22 mouse cellular contexts compared by ENCODE assay signal in the genomic region with DNA sequence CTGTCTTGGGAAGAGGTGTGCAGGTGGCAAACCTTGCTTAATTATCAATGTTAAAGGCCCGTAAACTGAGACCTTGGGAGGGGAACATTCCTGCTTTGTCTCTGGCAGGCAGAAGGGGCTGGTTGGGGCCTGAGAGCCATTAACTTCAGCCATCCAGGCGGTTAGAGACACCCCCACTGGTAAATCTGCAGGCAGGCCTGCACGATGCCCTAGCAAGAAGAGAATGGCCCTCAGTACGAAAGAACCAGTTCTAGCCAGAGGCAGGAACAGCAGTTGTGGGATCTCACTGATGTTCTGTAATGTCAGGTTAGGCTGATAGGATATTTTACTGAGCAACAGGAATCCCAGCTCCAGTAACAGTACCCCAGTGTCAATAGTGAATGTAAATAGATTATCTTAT.
A peak's percentile ranks its signal among the peaks of the same experiment; 100 is the strongest.
DNase-seq lines count a peak whose midpoint lies in the region; ATAC-seq lines count a peak whose summit lies in the region.
"Had no signal": no experiment of that assay in that cellular context is flagged by ENCODE, and none has a peak within 500 bp of the region (broad histone marks: within the 10 kb centered on the region; RNA-seq: fewer than 3 reads in every experiment).

No protein-coding gene starts in this region.

- no peak for DNase-seq in embryonic facial prominence, embryonic 10.5 days (ENCODE audit: low spot score)
- no peak for DNase-seq in lung, postnatal 36 days
- no peak for DNase-seq in adrenal gland, postnatal 14 days
- DNase-seq in spleen, postnatal 36 days (ENCODE audit: low spot score in 2 of 2), result no peak
- no peak for DNase-seq in adrenal gland, adult (ENCODE audit: inconsistent age in 2 of 2, low spot score in 1 of 2)
- DNase-seq: adrenal gland, postnatal 36 days; cerebellum, adult 11-12 months; cerebellum, postnatal 14 days; gastrocnemius, postnatal 14 days; heart, adult 18-20 months; heart, postnatal 4 days; midbrain, embryonic 14.5 days; thymus, postnatal 25 days had no signal

- H3K4me3 ChIP-seq in embryonic facial prominence, embryonic 13.5 days, result no peak overlapping the region
- no peak overlapping the region for H3K4me3 ChIP-seq in embryonic facial prominence, embryonic 10.5 days
- no peak overlapping the region for H3K4me3 ChIP-seq in lung, embryonic 15.5 days
- H3K4me3 ChIP-seq in limb, embryonic 15.5 days, result no peak overlapping the region
- H3K4me3 ChIP-seq: forebrain, embryonic 13.5 days; hindbrain, embryonic 15.5 days; liver, embryonic 12.5 days; myocyte had no signal

- peak; percentile 43; the same call in 1 of the 2 replicates for ATAC-seq in embryonic facial prominence, embryonic 13.5 days (ENCODE audit: insufficient number of reproducible peaks, insufficient read depth, low FRiP score, low TSS enrichment, low read depth)
- ATAC-seq in lung, embryonic 15.5 days (ENCODE audit: borderline replicate concordance, extremely low read depth, low FRiP score, low TSS enrichment), result no peak
- peak; percentile 14; the same call in 1 of the 2 replicates for ATAC-seq in limb, embryonic 15.5 days (ENCODE audit: insufficient number of reproducible peaks, low FRiP score, low TSS enrichment, low read depth)
- ATAC-seq: activated CD4-positive, CD25-positive, alpha-beta regulatory T cell, adult 4 months; forebrain, embryonic 13.5 days; liver, embryonic 12.5 days; Patski had no signal

- H3K9ac ChIP-seq in embryonic facial prominence, embryonic 13.5 days, result no peak overlapping the region
- no peak overlapping the region for H3K9ac ChIP-seq in lung, embryonic 15.5 days
- H3K9ac ChIP-seq in limb, embryonic 15.5 days, result no peak overlapping the region
- H3K9ac ChIP-seq: forebrain, embryonic 13.5 days; hindbrain, embryonic 15.5 days; liver, embryonic 12.5 days had no signal

- no peak overlapping the region for H3K4me2 ChIP-seq in embryonic facial prominence, embryonic 13.5 days
- no peak overlapping the region for H3K4me2 ChIP-seq in lung, embryonic 15.5 days
- no peak overlapping the region for H3K4me2 ChIP-seq in limb, embryonic 15.5 days
- H3K4me2 ChIP-seq: forebrain, embryonic 13.5 days; hindbrain, embryonic 15.5 days; liver, embryonic 12.5 days had no signal

- H3K4me1 ChIP-seq in embryonic facial prominence, embryonic 13.5 days, result 0 out of 2 replicates have a peak, but pooled peaks cover 4% of the 10 kb centered on the region
- H3K4me1 ChIP-seq in embryonic facial prominence, embryonic 10.5 days, result peaks cover 11% of the 10 kb centered on the region
- H3K4me1 ChIP-seq in lung, embryonic 15.5 days, result peaks cover 13% of the 10 kb centered on the region
- H3K4me1 ChIP-seq in limb, embryonic 15.5 days, result no peaks in the 10 kb centered on the region
- H3K4me1 ChIP-seq: forebrain, embryonic 13.5 days; hindbrain, embryonic 15.5 days; liver, embryonic 12.5 days had no signal

- WGBS in embryonic facial prominence, embryonic 13.5 days, result 49% methylated on average over 4 of the region's 4 CpGs
- WGBS in embryonic facial prominence, embryonic 10.5 days, result 65% methylated on average over 4 of the region's 4 CpGs
- 59% methylated on average over 4 of the region's 4 CpGs for WGBS in lung, embryonic 15.5 days
- 32% methylated on average over 4 of the region's 4 CpGs for WGBS in limb, embryonic 15.5 days

- H3K36me3 ChIP-seq in embryonic facial prominence, embryonic 13.5 days, result no peaks in the 10 kb centered on the region
- H3K36me3 ChIP-seq in embryonic facial prominence, embryonic 10.5 days (replicated peaks), result no peaks in the 10 kb centered on the region
- H3K36me3 ChIP-seq in lung, embryonic 15.5 days, result no peaks in the 10 kb centered on the region
- no peaks in the 10 kb centered on the region for H3K36me3 ChIP-seq in limb, embryonic 15.5 days
- H3K36me3 ChIP-seq: hindbrain, embryonic 15.5 days; liver, embryonic 12.5 days had no signal

- no peaks in the 10 kb centered on the region for H3K9me3 ChIP-seq in embryonic facial prominence, embryonic 13.5 days
- H3K9me3 ChIP-seq in embryonic facial prominence, embryonic 10.5 days, result no peaks in the 10 kb centered on the region
- no peaks in the 10 kb centered on the region for H3K9me3 ChIP-seq in lung, embryonic 15.5 days
- H3K9me3 ChIP-seq in limb, embryonic 15.5 days, result no peaks in the 10 kb centered on the region
- H3K9me3 ChIP-seq: forebrain, embryonic 13.5 days; hindbrain, embryonic 15.5 days; liver, embryonic 12.5 days had no signal

- H3K27me3 ChIP-seq in embryonic facial prominence, embryonic 13.5 days, result no peaks in the 10 kb centered on the region
- no peaks in the 10 kb centered on the region for H3K27me3 ChIP-seq in embryonic facial prominence, embryonic 10.5 days (replicated peaks; ENCODE audit: low read depth, poor library complexity, severe bottlenecking)
- no peaks in the 10 kb centered on the region for H3K27me3 ChIP-seq in lung, embryonic 15.5 days
- no peaks in the 10 kb centered on the region for H3K27me3 ChIP-seq in limb, embryonic 15.5 days
- H3K27me3 ChIP-seq: forebrain, embryonic 13.5 days; hindbrain, embryonic 15.5 days; liver, embryonic 12.5 days; Patski had no signal

- no peak overlapping the region for H3K27ac ChIP-seq in embryonic facial prominence, embryonic 13.5 days
- H3K27ac ChIP-seq in embryonic facial prominence, embryonic 10.5 days (replicated peaks), result no peak overlapping the region
- H3K27ac ChIP-seq in lung, embryonic 15.5 days, result peak overlapping the region; percentile 91
- H3K27ac ChIP-seq in limb, embryonic 15.5 days, result no peak overlapping the region
- H3K27ac ChIP-seq: forebrain, embryonic 13.5 days; hindbrain, embryonic 15.5 days; liver, embryonic 12.5 days had no signal
